Mouse (Mus musculus) hindbrain, embryonic 15.5 days (tissue): ENCODE measurements around the gene Spata2. TPM values are rescaled to one million over a fixed set of nuclear protein-coding genes. Genes with fewer than 3 reads are reported as not detected.

Source experiments
- ATAC-seq: fragments of 200-750 bp; cut with Nextera tagmentation; 2 replicates; pipeline ENCODE4 v1.8.0; 2017; ENCODE audit warnings: low read depth, moderate number of reproducible peaks, moderate TSS enrichment; ENCODE audit not compliant: low FRiP score
- H3K27ac ChIP-seq: fragments of 300-500 bp; sonication (generic); replicated peaks from 2 replicates; pipeline ENCODE4 v1.5.1; 2015; ENCODE audit warnings: mild to moderate bottlenecking, inconsistent platforms
- H3K27me3 ChIP-seq: fragments of 300-500 bp; sonication (generic); 2 replicates; pipeline ENCODE4 v1.6.1; 2015; ENCODE audit warnings: control low read depth, inconsistent platforms
- H3K36me3 ChIP-seq: fragments of 300-500 bp; sonication (generic); 2 replicates; pipeline ENCODE4 v1.6.1; 2015; ENCODE audit warnings: control low read depth, inconsistent platforms
- H3K4me1 ChIP-seq: fragments of 300-500 bp; sonication (generic); replicated peaks from 2 replicates; pipeline ENCODE4 v1.6.1; 2015; ENCODE audit warnings: control low read depth, inconsistent platforms
- H3K4me2 ChIP-seq: fragments of 300-500 bp; sonication (generic); 2 replicates; pipeline ENCODE4 v1.6.1; 2015; ENCODE audit warnings: moderate library complexity, mild to moderate bottlenecking, inconsistent platforms
- H3K4me3 ChIP-seq: fragments of 300-500 bp; sonication (generic); 2 replicates; pipeline ENCODE4 v1.5.1; 2015; ENCODE audit warnings: mild to moderate bottlenecking, inconsistent platforms
- H3K9ac ChIP-seq: fragments of 300-500 bp; sonication (generic); 2 replicates; pipeline ENCODE4 v1.6.1; 2015; ENCODE audit warnings: inconsistent platforms
- H3K9me3 ChIP-seq: fragments of 300-500 bp; sonication (generic); 2 replicates; pipeline ENCODE4 v1.6.1; 2016; ENCODE audit warnings: control low read depth, inconsistent platforms
- WGBS: fragments of 180-500 bp; shearing (Covaris S2); methylation state at CpG from one replicate; pipeline ENCODE4 v1.1.7; 2015; 5-methylcytosine and 5-hydroxymethylcytosine counted together
- polyA plus RNA-seq: library from polyadenylated mRNA; unstranded; fragments of >200 nt; fragmentation: Nextera tagmentation; extraction: Ambion mirVana; gene quantifications from 2 replicates; pipeline ENCODE4 v1.2.1, GENCODE M21; 2015

Spata2 gene
- polyA plus RNA-seq, 1 experiment from 2014 or later: 33.4 TPM

DNA sequence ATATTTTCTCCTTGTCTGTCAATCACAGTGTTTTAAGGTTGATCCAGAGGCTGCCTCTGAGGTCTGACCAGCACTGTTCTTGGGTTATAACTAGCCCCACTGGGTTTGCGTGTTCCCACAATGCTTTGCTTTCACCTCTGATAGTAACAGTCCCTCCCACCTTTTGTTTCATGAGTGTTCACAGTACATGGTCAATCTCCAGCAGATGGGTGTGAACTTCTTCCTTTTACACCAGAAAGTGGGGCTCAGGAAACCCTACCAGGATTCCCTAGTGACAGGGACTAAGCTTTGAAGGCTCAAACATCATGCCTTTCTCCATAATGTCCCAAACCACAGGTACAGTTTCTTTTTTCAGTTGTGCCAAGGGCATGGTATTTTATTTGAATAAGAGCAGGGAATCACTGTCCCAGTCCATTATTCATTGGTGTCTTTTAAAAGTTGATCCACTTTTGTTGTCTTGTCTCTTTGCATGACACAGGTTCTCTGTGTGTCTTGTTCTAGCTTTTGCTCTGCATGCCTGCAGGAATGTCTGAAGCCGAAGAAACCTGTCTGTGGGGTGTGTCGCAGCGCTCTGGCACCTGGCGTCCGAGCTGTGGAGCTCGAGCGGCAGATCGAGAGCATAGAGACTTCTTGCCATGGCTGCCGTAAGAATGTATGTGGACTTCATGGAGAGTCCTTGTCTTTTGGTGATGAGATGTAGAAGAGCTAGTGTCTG lies 14.0 kb upstream of the Spata2 start:
- Histone ChIP-seq H3K27ac (no peak overlapping the region), H3K4me1 (peaks cover 37% of the 10 kb centered on the region), H3K27me3 (no peaks in the 10 kb centered on the region), H3K4me3 (no peak overlapping the region), H3K4me2 (no peak overlapping the region), H3K36me3 (peaks cover 31% of the 10 kb centered on the region), H3K9me3 (no peaks in the 10 kb centered on the region), H3K9ac (no peak overlapping the region; the same call in 1 of the 2 replicates)
- ATAC-seq: no peak
- 97% methylated on average over 10 of the region's 10 CpGs for WGBS

DNA sequence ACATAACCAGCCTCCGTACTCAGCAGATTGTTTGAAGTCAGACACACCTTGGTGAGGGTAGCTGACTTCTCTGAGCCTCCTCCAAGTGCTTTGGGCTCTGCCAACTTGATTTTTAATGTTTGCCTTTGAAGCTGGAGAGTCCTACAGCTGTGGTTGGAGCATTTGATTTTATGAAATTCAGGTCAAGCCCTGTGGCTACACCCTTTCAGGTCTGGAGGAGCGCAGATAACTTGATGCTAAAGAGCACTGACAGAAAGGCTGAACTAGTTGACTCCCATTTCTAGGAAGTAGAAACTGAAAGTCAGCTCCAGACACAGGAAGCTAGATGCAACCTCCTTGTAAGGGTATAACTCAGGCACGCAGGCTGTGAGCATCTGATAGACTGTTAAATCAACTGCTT lies 12.4 kb upstream of the Spata2 start:
- peaks cover 37% of the 10 kb centered on the region for H3K4me1 ChIP-seq
- H3K9ac ChIP-seq: peak overlapping the region; percentile 8; the same call in 1 of the 2 replicates
- no peaks in the 10 kb centered on the region for H3K27me3 ChIP-seq
- H3K36me3 ChIP-seq: peaks cover 17% of the 10 kb centered on the region
- H3K4me3 ChIP-seq: 0 out of 2 replicates have a peak overlapping the region, but pooled peaks have one; percentile 85
- no peak for ATAC-seq
- peak overlapping the region; percentile 90 for H3K4me2 ChIP-seq
- 79% methylated on average over 3 of the region's 3 CpGs for WGBS
- no peak overlapping the region for H3K27ac ChIP-seq
- no peaks in the 10 kb centered on the region for H3K9me3 ChIP-seq

DNA sequence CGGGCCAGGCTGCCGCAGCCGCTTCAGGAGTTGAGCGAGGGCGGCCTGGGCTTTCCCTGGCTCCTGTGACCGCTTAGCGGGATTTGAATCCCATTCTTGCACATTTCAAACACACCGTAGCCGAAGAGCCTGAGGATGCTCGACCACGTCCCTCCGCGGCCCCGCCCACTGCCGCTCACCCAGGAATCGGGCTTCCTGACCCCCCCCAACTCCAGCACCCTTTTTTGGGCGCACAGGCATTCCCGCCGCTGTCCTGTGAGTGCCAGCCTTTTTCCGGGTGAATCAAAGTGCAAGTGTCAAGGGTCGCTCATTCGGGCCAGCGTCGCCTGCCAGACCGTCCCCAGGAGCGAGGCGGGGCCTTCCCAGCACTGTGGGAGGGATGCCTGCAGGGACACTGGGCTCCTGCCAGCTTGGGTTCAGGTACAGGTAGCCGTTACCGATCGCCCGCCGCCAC lies 11.2 kb upstream of the Spata2 start:
- ATAC-seq: peak; percentile 6; the same call in 1 of the 2 replicates
- H3K27me3 ChIP-seq: no peaks in the 10 kb centered on the region
- peak overlapping the region; percentile 84 for H3K9ac ChIP-seq
- peak overlapping the region; percentile 90 for H3K4me2 ChIP-seq
- under 1% methylated on average over 32 of the region's 32 CpGs for WGBS
- H3K4me3 ChIP-seq: peak overlapping the region; percentile 85
- H3K9me3 ChIP-seq: no peaks in the 10 kb centered on the region
- peaks cover 37% of the 10 kb centered on the region for H3K4me1 ChIP-seq
- peak overlapping the region; percentile 89 for H3K27ac ChIP-seq
- H3K36me3 ChIP-seq: peaks cover 8% of the 10 kb centered on the region

DNA sequence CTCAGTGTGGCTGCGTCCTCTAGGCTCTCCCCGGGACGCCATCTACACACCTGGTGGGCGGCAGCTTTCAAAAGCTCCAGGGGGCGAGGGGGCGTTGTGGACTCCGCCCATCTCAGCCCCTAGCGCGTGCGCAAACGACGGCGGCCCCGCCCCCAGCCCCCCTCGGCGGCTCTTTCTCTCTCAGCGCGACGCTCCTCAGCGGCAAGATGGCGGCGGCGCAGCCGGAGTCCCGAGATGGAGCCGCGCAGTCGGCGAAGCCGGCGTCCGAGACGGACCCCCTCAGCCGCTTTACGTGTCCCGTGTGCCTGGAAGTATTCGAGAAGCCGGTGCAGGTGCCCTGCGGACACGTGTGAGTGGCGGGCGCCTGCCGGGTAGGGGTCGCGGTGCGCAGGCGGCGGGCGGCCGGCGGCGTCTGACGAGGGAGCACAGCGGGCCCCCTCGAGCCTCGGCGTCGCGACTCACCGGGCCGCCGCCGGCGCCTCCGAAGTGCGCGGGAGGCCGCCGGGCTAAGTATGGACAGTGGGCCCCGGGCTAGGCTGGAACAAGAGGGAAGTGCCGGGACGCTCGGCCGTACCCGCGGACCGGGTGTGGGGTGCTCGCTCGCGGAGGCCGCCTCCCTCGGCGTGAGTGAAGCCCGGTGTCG lies 10.7 kb upstream of the Spata2 start:
- Histone ChIP-seq H3K9ac (peak overlapping the region; percentile 84), H3K27me3 (no peaks in the 10 kb centered on the region), H3K4me3 (peak overlapping the region; percentile 85), H3K9me3 (no peaks in the 10 kb centered on the region), H3K27ac (peak overlapping the region; percentile 89), H3K4me1 (peaks cover 37% of the 10 kb centered on the region), H3K36me3 (peaks cover 4% of the 10 kb centered on the region), H3K4me2 (peak overlapping the region; percentile 90)
- WGBS: under 1% methylated on average over 76 of the region's 85 CpGs
- ATAC-seq: peak; percentile 91

DNA sequence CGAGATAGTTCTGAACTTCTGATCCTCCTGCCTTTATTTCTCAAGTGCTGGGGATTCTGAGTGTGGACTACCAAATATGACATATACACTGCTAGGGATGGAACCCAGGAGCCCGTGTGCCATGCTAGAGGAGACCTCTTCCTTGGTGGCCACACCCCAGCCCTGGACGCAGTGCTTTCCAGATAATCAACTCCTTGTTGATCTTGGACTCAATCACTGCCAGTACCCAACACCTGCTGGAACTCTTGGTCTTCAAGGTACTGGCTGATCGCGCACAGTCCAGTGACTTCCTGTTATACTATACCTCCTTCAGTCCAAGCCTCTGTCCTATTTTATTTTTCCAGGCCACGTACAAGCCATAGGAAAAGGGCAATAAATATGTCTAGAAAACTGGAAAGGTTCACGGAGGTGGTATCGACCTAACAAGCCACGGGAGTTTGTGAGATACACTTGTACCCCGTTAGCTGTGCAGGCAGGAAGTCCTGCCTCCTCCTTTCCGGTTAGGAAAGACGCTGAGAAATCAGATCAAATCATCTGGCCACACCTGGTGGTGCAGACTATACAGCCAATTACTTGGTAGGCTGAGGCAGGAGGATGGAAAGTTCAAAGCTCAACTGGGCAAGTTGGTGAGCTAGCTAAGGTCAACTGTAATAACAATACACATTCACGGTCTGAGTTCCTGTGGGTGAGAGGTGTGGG lies 10.0 kb upstream of the Spata2 start:
- Histone ChIP-seq H3K4me3 (peak overlapping the region; percentile 85), H3K9ac (0 out of 2 replicates have a peak overlapping the region, but pooled peaks have one; percentile 19), H3K4me1 (peaks cover 37% of the 10 kb centered on the region), H3K9me3 (no peaks in the 10 kb centered on the region), H3K4me2 (peak overlapping the region; percentile 90), H3K27ac (peak overlapping the region; percentile 89), H3K27me3 (no peaks in the 10 kb centered on the region), H3K36me3 (peaks cover 4% of the 10 kb centered on the region; the same call in 1 of the 2 replicates)
- 48% methylated on average over 13 of the region's 13 CpGs for WGBS
- peak; percentile 67 for ATAC-seq

DNA sequence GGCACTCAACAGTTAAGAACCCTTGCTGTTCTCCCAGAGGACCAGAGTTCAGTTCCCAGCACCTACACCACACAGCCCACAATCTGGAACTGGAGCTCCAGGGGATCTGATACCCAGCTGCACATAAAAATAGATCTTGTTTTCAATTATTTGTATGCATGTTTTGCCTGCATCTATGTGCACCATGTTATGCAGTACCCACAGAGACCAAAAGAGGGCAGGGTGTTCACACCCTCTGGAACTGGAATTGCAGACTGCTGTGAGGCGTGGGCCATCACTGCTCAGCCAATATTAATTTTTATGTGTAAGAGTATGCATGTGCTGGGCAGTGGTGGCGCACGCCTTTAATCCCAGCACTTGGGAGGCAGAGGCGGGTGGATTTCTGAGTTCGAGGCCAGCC lies 4.6 kb upstream of the Spata2 start:
- Histone ChIP-seq H3K9me3 (no peaks in the 10 kb centered on the region), H3K27me3 (no peaks in the 10 kb centered on the region), H3K4me3 (no peak overlapping the region), H3K4me2 (no peak overlapping the region), H3K4me1 (peaks cover 9% of the 10 kb centered on the region), H3K36me3 (no peaks in the 10 kb centered on the region), H3K9ac (no peak overlapping the region), H3K27ac (no peak overlapping the region)
- 73% methylated on average over 5 of the region's 5 CpGs for WGBS
- no peak for ATAC-seq

DNA sequence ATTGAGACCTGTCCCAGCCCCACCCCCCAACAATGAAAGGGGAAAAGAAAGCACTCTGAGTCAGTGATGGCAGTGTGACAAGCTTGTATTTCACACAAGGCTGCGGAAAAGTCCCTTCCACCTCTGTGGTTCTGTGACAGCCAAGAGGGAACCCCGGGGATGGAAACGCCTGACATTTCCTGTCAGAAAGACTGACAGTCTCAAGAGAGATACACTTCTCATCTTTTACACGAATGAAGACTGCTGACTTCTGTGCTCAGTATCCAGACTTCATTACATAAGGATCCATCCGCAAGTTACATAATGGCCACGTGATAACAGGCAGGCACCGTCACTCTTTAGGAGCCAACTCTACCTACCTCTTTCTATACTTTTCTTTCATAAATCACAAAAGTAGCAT lies 3.8 kb upstream of the Spata2 start:
- H3K4me1 ChIP-seq: peaks cover 15% of the 10 kb centered on the region
- no peaks in the 10 kb centered on the region for H3K36me3 ChIP-seq
- WGBS: 86% methylated on average over 7 of the region's 7 CpGs
- no peaks in the 10 kb centered on the region for H3K9me3 ChIP-seq
- no peak overlapping the region for H3K9ac ChIP-seq
- ATAC-seq: no peak
- no peak overlapping the region for H3K27ac ChIP-seq
- H3K4me3 ChIP-seq: no peak overlapping the region
- H3K4me2 ChIP-seq: no peak overlapping the region
- H3K27me3 ChIP-seq: no peaks in the 10 kb centered on the region

DNA sequence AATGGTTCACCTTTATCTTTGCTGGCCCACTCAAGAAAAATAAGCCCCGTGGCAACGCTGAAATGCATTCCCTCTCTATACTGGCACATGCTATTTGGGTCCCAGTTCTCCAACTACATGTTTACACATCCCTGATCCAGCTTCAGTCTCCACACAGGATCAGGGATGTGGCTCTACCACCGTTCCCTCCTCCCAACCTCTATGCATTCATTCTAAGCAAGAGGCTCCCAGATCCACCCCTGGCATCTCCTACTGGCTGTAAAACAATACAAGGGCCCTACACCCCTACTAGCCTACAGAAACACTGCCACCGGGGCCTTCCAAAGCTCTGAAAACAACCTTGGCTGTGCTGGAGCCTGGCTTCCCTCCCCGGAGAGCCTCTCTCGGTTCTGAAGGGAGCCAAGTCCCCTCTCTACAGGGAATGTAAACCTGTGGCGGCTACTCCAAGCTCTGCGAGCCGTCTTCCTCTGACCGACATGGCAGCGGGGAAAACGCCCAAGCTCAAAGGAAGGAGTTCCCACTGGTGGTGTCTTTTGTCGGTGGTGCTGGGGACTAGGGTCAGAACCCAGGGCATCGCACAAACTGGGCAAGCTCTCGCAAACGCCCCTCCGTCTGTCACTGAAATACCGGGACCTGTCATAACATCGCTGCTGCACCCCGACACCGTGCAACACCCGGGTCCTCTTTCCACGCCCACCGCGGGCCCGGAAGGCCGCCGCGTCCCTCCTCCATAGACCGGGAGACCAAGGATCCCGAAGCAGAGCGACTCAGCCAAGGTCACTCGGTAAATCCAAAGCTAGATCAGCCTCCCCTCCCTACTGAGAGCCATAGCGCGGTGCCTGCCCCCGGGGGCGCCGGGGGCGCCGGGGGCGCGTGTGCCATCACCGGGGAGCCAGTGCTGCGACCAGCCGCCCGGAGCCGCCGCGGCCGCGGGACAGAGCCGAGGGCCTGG lies 654 bp downstream of the Spata2 start, which contains the start of gene Rnf114:
Gene Rnf114 (plus strand): TSS at position 889 of the 952 bp plus-strand sequence.
- H3K36me3 ChIP-seq: no peaks in the 10 kb centered on the region
- 5% methylated on average over 45 of the region's 52 CpGs for WGBS
- peak within 1 kb of the TSS; percentile 99 for H3K9ac ChIP-seq
- peak; percentile 17 for ATAC-seq
- H3K4me2 ChIP-seq: peak within 1 kb of the TSS; percentile 95
- no peaks in the 10 kb centered on the region for H3K27me3 ChIP-seq
- peak within 1 kb of the TSS; percentile 99 for H3K27ac ChIP-seq
- H3K9me3 ChIP-seq: no peaks in the 10 kb centered on the region
- peaks cover 38% of the 10 kb centered on the region for H3K4me1 ChIP-seq
- peak within 1 kb of the TSS; percentile 100 for H3K4me3 ChIP-seq

DNA sequence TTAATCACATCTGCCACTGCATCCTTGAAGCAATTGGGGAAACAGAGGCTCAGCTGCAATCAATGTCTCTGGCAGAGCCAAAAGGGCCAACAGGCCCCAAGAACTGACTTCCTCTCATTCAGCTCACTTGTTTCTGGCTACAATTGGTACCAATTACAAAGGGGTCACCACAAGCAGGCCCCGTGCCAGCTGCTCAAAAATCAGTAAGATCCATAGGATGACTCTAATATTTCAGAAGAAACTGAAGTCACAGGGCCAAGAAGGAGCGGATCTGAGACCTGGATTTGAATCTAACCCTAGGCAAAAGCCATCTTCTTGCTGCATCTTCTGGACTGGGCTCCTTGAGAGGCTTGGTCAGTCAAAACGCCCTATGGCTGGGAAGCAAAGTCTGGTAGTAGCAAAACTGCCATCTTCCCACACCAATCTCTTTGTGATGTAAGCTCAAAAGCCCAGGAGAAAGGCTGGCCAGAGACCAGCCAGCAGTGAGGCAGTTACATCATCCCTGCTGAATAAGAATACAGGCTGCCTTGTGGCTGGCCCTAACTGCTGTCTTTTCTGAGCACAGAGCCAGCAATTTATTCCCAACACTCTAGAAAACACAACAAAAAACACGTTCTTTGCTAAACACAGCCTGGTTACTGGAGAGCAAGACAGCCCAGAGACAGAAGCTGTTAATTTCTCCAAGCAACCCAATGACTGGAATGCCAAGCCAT lies 1.7 kb downstream of the Spata2 start:
- Histone ChIP-seq H3K36me3 (no peaks in the 10 kb centered on the region), H3K4me2 (peak overlapping the region; percentile 95), H3K4me3 (peak overlapping the region; percentile 100), H3K9me3 (no peaks in the 10 kb centered on the region), H3K27me3 (no peaks in the 10 kb centered on the region), H3K27ac (peak overlapping the region; percentile 99), H3K9ac (peak overlapping the region; percentile 99), H3K4me1 (peaks cover 48% of the 10 kb centered on the region)
- WGBS: 79% methylated on average over 4 of the region's 4 CpGs
- ATAC-seq: peak; percentile 9; the same call in 1 of the 2 replicates

DNA sequence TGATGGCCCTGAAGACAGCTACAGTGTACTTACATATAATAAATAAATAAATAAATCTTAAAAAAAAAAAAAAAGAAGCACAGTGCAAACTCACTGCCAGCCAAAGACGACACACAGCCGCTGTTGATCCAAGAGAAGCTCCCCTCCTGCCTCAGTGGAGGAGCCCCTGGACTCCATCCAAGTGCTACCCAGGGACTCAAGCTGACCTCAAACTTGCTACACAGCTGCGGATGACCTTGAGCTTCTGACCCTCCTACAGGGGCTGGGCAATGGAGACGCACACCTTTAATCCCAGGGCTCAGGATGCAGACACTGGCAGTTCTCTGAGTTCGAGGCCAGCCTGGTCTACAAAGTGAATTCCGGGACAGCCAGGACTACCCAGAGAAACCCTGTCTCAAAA lies 4.7 kb downstream of the Spata2 start:
- Histone ChIP-seq H3K4me1 (peaks cover 55% of the 10 kb centered on the region), H3K36me3 (peaks cover 9% of the 10 kb centered on the region)
- 90% methylated on average over 6 of the region's 6 CpGs for WGBS

More for the DNA sequence above, 4.7 kb downstream of the Spata2 start:
- Histone ChIP-seq H3K27me3 (no peaks in the 10 kb centered on the region), H3K9me3 (no peaks in the 10 kb centered on the region), H3K27ac (no peak overlapping the region), H3K4me3 (no peak overlapping the region), H3K9ac (no peak overlapping the region), H3K4me2 (no peak overlapping the region)
- ATAC-seq: no peak
